Mouse (Mus musculus): ENCODE results near the gene Olfr812. TPM values are rescaled to one million over a fixed set of nuclear protein-coding genes. Genes with fewer than 3 reads are reported as not detected.
"Not testable (repeated sequence)": the region's sequence is repeated elsewhere in the genome, so short reads cannot be mapped to it uniquely, and the experiment has no call there.

Gene Olfr812
- not detected in 2 replicates for polyA plus RNA-seq (2014; fragmentation: Nextera tagmentation; extraction: Ambion mirVana)

DNA sequence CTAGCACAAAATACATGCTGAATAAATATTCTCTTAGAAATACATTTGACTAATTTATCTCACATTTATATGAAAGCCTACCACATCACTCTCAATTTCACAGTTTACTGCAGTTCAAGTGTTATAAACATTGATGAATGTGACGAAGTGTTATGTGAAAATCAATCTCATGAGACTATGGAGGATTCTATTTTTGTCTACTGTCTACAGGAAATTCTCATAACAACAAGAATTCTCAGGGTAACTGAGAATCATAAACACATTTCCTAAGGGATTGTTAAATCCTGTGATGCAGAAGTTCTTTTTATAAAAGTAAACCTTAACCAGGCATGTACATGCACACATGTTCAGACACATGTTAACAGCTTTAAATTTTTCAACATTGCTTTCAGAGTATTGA lies at the start of gene Olfr812:
TSS of gene Olfr812 (minus strand) at position 101 of the 400 bp plus-strand sequence.
- ATAC-seq (ENCODE audit: low read depth): no peak
- no peak within 1 kb of the TSS for H3K27ac ChIP-seq (ENCODE audit: low read depth, low read length)
- H3K9me3 ChIP-seq (ENCODE audit: control insufficient read depth, low read length): no peaks in the 10 kb centered on the region
- no peak within 1 kb of the TSS for H3K4me3 ChIP-seq (ENCODE audit: low read depth, low read length)
- 62% methylated on average over 1 of the region's 1 CpGs for WGBS
- no peak within 1 kb of the TSS for H3K9ac ChIP-seq (replicated peaks; ENCODE audit: low read depth, low read length)
- H3K36me3 ChIP-seq (ENCODE audit: control insufficient read depth, insufficient read depth, low read length): no peaks in the 10 kb centered on the region
- no peak within 1 kb of the TSS for H3K4me2 ChIP-seq (ENCODE audit: low read depth, low read length)
- H3K27me3 ChIP-seq (ENCODE audit: control insufficient read depth, insufficient read depth, low read length): no peaks in the 10 kb centered on the region
- H3K4me1 ChIP-seq (ENCODE audit: control insufficient read depth, insufficient read depth, low read length): no peaks in the 10 kb centered on the region

DNA sequence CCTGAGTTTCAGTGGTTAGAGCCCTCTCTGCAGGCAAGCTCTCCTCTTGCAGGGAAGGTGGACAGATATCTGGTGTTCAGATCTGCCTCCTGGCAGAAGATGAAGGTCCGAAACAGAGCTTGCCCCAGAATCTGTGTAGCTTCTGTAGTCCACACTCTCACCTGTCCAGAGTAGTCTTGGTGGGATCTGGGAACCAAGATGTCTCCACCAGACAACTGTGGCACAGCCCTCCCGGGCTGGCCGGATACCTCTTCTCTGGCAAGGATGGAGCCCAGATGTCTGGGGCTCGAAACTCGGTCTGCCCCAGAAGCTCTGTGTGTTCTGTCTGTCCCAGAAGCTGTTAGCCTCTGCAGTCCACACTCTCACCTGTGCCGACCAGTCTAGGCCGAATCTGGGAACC lies 40.0 kb upstream of the Olfr812 start:
- no peak overlapping the region for H3K27ac ChIP-seq (ENCODE audit: low read depth, low read length)
- no peaks in the 10 kb centered on the region for H3K4me1 ChIP-seq (ENCODE audit: control insufficient read depth, insufficient read depth, low read length)
- H3K27me3 ChIP-seq (ENCODE audit: control insufficient read depth, insufficient read depth, low read length): no peaks in the 10 kb centered on the region
- H3K4me2 ChIP-seq (ENCODE audit: low read depth, low read length): no peak overlapping the region
- H3K36me3 ChIP-seq (ENCODE audit: control insufficient read depth, insufficient read depth, low read length): no peaks in the 10 kb centered on the region
- H3K4me3 ChIP-seq (ENCODE audit: low read depth, low read length): no peak overlapping the region
- no peak for ATAC-seq (ENCODE audit: low read depth)
- no peaks in the 10 kb centered on the region for H3K9me3 ChIP-seq (ENCODE audit: control insufficient read depth, low read length)
- WGBS: 94% methylated on average over 7 of the region's 7 CpGs
- H3K9ac ChIP-seq (replicated peaks; ENCODE audit: low read depth, low read length): no peak overlapping the region

DNA sequence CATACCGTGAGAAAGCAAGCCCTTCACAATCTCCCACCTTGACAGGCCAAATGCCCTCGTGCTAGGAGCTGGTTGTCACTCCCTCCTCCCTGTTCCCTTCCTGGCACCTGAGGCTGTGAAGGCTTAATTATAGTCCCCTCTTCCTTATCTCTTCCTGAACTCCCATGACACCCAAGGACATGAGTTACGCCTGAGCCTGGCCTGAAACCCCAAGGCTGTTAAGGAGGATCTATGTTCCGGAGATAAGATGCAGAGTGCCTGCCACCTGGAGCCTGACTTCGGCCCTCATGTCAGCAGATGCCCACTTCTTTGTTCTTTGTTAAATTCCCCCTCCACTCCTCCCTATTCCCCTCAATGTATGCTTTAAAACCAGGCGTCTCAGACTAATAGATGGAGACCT lies 39.6 kb upstream of the Olfr812 start:
- not testable (repeated sequence) for H3K4me1 ChIP-seq (ENCODE audit: control insufficient read depth, insufficient read depth, low read length); H3K27me3 ChIP-seq (ENCODE audit: control insufficient read depth, insufficient read depth, low read length); ATAC-seq (ENCODE audit: low read depth); H3K27ac ChIP-seq (ENCODE audit: low read depth, low read length); H3K4me3 ChIP-seq (ENCODE audit: low read depth, low read length); H3K4me2 ChIP-seq (ENCODE audit: low read depth, low read length); H3K9me3 ChIP-seq (ENCODE audit: control insufficient read depth, low read length); H3K9ac ChIP-seq (replicated peaks; ENCODE audit: low read depth, low read length); H3K36me3 ChIP-seq (ENCODE audit: control insufficient read depth, insufficient read depth, low read length)
- WGBS: 87% methylated on average over 6 of the region's 6 CpGs

DNA sequence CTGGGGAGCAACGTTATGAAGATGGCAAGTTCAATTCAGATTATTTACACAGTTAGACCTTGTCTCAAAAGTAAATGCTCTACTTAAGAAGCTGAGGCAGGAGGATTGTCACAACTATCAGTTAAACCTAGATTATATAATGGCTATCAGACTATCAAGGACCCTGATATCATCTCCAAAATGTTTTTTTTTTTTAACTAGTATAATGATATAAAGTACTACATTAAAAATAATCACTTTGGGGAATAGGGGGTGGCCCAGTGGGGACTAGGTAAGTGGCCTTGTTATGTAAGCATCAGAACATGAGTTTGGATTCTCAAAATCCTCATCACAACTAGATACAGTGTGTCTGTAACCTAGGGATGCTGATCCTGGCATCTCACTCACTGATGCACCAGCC lies 33.9 kb upstream of the Olfr812 start, which contains the start of gene Olfr814:
TSS of gene Olfr814 (minus strand) at position 101 of the 400 bp plus-strand sequence.
- not testable (repeated sequence) for H3K27ac ChIP-seq (ENCODE audit: low read depth, low read length); H3K4me3 ChIP-seq (ENCODE audit: low read depth, low read length); H3K27me3 ChIP-seq (ENCODE audit: control insufficient read depth, insufficient read depth, low read length); H3K9ac ChIP-seq (replicated peaks; ENCODE audit: low read depth, low read length); H3K9me3 ChIP-seq (ENCODE audit: control insufficient read depth, low read length); ATAC-seq (ENCODE audit: low read depth); H3K36me3 ChIP-seq (ENCODE audit: control insufficient read depth, insufficient read depth, low read length); H3K4me2 ChIP-seq (ENCODE audit: low read depth, low read length); H3K4me1 ChIP-seq (ENCODE audit: control insufficient read depth, insufficient read depth, low read length)
- WGBS: no CpG with 5 or more reads among the region's 1 CpGs

DNA sequence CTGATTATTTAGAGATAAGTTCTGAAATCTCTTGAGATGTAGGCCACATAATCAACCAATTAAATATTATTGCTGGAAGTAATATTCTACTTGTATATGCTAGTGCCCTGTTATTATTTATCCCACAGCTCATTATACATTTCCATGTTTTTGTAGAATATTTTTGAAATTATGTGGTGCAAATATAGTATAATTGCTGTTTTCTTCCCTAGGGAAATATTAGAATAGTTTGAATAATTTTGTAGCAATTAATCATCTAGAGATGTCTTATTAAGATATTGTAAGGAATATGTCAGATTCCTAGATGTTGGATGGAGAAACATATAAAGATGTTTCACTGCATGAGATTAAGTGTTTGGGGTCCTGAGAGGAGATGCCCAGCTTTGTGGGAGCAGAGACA lies 9.2 kb upstream of the Olfr812 start, which contains the start of gene Olfr813:
TSS of gene Olfr813 (plus strand) at position 301 of the 400 bp plus-strand sequence.
- no peaks in the 10 kb centered on the region for H3K9me3 ChIP-seq (ENCODE audit: control insufficient read depth, low read length)
- H3K27ac ChIP-seq (ENCODE audit: low read depth, low read length): no peak within 1 kb of the TSS
- H3K27me3 ChIP-seq (ENCODE audit: control insufficient read depth, insufficient read depth, low read length): no peaks in the 10 kb centered on the region
- no peaks in the 10 kb centered on the region for H3K36me3 ChIP-seq (ENCODE audit: control insufficient read depth, insufficient read depth, low read length)
- H3K4me1 ChIP-seq (ENCODE audit: control insufficient read depth, insufficient read depth, low read length): no peaks in the 10 kb centered on the region
- no peak within 1 kb of the TSS for H3K4me3 ChIP-seq (ENCODE audit: low read depth, low read length)
- no peak within 1 kb of the TSS for H3K4me2 ChIP-seq (ENCODE audit: low read depth, low read length)
- H3K9ac ChIP-seq (replicated peaks; ENCODE audit: low read depth, low read length): no peak within 1 kb of the TSS
- no peak for ATAC-seq (ENCODE audit: low read depth)

DNA sequence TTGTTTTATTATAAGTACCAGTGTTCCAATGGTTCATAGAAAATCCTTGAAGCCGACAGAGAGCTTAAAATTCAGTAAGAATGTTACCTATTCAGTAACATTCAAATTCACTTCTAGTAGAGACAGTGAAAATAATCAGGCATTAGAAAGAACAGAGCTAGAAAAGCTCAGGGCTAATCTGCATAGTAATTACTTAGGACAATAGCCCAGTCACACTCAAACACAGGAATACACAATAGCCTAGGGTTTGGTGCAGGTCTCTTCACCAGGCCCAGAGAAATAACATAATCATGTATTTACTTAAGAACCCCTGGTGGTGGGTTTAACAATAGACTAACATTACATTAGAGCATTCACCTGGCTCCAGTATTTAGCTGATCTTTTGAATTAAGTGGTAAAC lies 1.4 kb upstream of the Olfr812 start:
- Histone ChIP-seq H3K4me2 (ENCODE audit: low read depth, low read length) (no peak overlapping the region), H3K27ac (ENCODE audit: low read depth, low read length) (no peak overlapping the region), H3K4me3 (ENCODE audit: low read depth, low read length) (no peak overlapping the region), H3K9ac (replicated peaks; ENCODE audit: low read depth, low read length) (no peak overlapping the region), H3K9me3 (ENCODE audit: control insufficient read depth, low read length) (no peaks in the 10 kb centered on the region), H3K4me1 (ENCODE audit: control insufficient read depth, insufficient read depth, low read length) (no peaks in the 10 kb centered on the region), H3K36me3 (ENCODE audit: control insufficient read depth, insufficient read depth, low read length) (no peaks in the 10 kb centered on the region), H3K27me3 (ENCODE audit: control insufficient read depth, insufficient read depth, low read length) (no peaks in the 10 kb centered on the region)
- WGBS: 48% methylated on average over 1 of the region's 1 CpGs
- ATAC-seq (ENCODE audit: low read depth): no peak

DNA sequence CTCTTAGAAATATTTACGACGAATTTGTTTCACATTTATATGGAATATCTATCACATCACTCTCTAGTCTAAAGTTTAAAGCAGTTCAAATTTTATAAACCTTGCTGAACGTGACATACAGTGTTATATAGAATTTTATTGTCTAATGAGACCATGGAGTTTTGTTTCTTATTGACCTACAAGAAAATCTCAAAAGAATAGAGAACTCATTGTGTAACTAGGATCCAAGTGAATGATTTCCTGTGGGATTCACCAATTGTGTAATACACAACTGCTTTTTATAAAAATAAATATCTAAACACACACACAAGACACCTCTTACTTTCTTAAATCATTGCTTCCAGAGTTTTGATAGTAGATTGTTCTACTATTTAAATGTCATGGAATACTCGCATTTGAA lies 41.6 kb downstream of the Olfr812 start, which contains the start of gene Olfr811:
TSS of gene Olfr811 (minus strand) at position 101 of the 400 bp plus-strand sequence.
- Histone ChIP-seq H3K4me2 (ENCODE audit: low read depth, low read length) (no peak within 1 kb of the TSS), H3K9ac (replicated peaks; ENCODE audit: low read depth, low read length) (no peak within 1 kb of the TSS), H3K9me3 (ENCODE audit: control insufficient read depth, low read length) (no peaks in the 10 kb centered on the region), H3K36me3 (ENCODE audit: control insufficient read depth, insufficient read depth, low read length) (no peaks in the 10 kb centered on the region), H3K4me3 (ENCODE audit: low read depth, low read length) (no peak within 1 kb of the TSS), H3K27ac (ENCODE audit: low read depth, low read length) (no peak within 1 kb of the TSS), H3K27me3 (ENCODE audit: control insufficient read depth, insufficient read depth, low read length) (no peaks in the 10 kb centered on the region), H3K4me1 (ENCODE audit: control insufficient read depth, insufficient read depth, low read length) (no peaks in the 10 kb centered on the region)
- 86% methylated on average over 4 of the region's 4 CpGs for WGBS
- ATAC-seq (ENCODE audit: low read depth): no peak

DNA sequence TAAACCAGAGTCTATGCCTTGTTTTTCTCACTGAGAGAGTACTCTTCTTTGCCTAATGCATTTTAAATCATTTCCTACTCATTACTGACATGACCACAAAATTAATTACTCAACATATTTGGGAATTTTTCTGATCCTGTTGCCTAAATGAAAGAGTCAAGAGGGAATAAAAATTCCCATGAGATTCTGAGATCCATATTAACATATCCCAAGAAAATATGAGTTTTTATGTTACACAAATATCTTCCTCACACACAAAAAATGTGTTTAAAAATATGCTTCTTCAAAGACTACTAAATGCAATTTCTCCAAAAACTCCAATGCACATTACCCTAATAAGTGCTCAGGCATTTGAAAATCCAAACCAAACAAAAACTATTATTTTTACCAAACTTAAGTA lies 51.1 kb downstream of the Olfr812 start, which contains the start of gene Olfr810:
TSS of gene Olfr810 (minus strand) at position 101 of the 400 bp plus-strand sequence.
- no peak for ATAC-seq (ENCODE audit: low read depth)
- Histone ChIP-seq H3K9me3 (ENCODE audit: control insufficient read depth, low read length) (no peaks in the 10 kb centered on the region), H3K9ac (replicated peaks; ENCODE audit: low read depth, low read length) (no peak within 1 kb of the TSS)

More for the DNA sequence above, 51.1 kb downstream of the Olfr812 start, which contains the start of gene Olfr810:
- Histone ChIP-seq H3K36me3 (ENCODE audit: control insufficient read depth, insufficient read depth, low read length) (no peaks in the 10 kb centered on the region), H3K4me3 (ENCODE audit: low read depth, low read length) (no peak within 1 kb of the TSS), H3K27ac (ENCODE audit: low read depth, low read length) (no peak within 1 kb of the TSS), H3K4me1 (ENCODE audit: control insufficient read depth, insufficient read depth, low read length) (no peaks in the 10 kb centered on the region), H3K27me3 (ENCODE audit: control insufficient read depth, insufficient read depth, low read length) (no peaks in the 10 kb centered on the region), H3K4me2 (ENCODE audit: low read depth, low read length) (no peak within 1 kb of the TSS)
